Mouse (Mus musculus): ENCODE measurements around the gene Ms4a4a.

GRCm38 (mm10) chr19:11407428-11407827 lies 32.1 kb downstream of the Ms4a4a start:
- no peak for TF ChIP-seq CTCF (conservative IDR thresholded peaks at IDR 0.05; ENCODE audit: insufficient read depth, insufficient read length, low read depth, low read length)
- no peak for TF ChIP-seq POLR2A (IDR thresholded peaks at IDR 0.05; ENCODE audit: low read depth, low read length)

Data from kidney, adult 2 months (tissue).